Mouse (Mus musculus): ENCODE data around the gene Prrc2a. TPM values are rescaled to one million over a fixed set of nuclear protein-coding genes. Genes with fewer than 3 reads are reported as not detected.
A peak's percentile ranks its signal among the peaks of the same experiment; 100 is the strongest.

Prrc2a gene
- polyA plus RNA-seq, 1 experiment from 2014 or later, result 238 TPM

- no peak within 1 kb of the TSS for H3K4me2 ChIP-seq
- peak; percentile 58 for TF ChIP-seq CTCF (IDR thresholded peaks at IDR 0.05; ENCODE audit: low read depth)
- H3K4me3 ChIP-seq (ENCODE audit: low read depth, low read length), result no peak within 1 kb of the TSS
- ATAC-seq (ENCODE audit: insufficient read depth) (no peak), DNase-seq (peak; percentile 53)
- H3K27ac ChIP-seq (ENCODE audit: low read depth), result no peak within 1 kb of the TSS
- 84% methylated on average over 8 of the region's 8 CpGs for WGBS
- H3K36me3 ChIP-seq (ENCODE audit: insufficient read depth), result peaks cover 52% of the 10 kb centered on the region
- H3K27me3 ChIP-seq (ENCODE audit: insufficient read depth, low read length), result no peaks in the 10 kb centered on the region
- 0 out of 2 replicates have a peak, but pooled peaks cover 3% of the 10 kb centered on the region for H3K4me1 ChIP-seq (ENCODE audit: insufficient read depth)
- H3K9me3 ChIP-seq (ENCODE audit: low read depth, low read length), result no peaks in the 10 kb centered on the region
- no peak within 1 kb of the TSS for H3K9ac ChIP-seq
Measured at GRCm38 (mm10) chr17:35115046-35116019, 49.4 kb downstream of the Prrc2a start, which contains the start of gene Ly6g5b. Gene Ly6g5b, minus strand, starts transcription at chr17:35115428.

- H3K4me2 ChIP-seq, result no peak overlapping the region
- no peaks in the 10 kb centered on the region for H3K27me3 ChIP-seq (ENCODE audit: insufficient read depth, low read length)
- no peak for TF ChIP-seq CTCF (IDR thresholded peaks at IDR 0.05; ENCODE audit: low read depth)
- no peak overlapping the region for H3K9ac ChIP-seq
- H3K36me3 ChIP-seq (ENCODE audit: insufficient read depth), result peaks cover 28% of the 10 kb centered on the region; the same call in 1 of the 2 replicates
- DNase-seq, result peak; percentile 12
- 71% methylated on average over 9 of the region's 9 CpGs for WGBS
- H3K4me3 ChIP-seq (ENCODE audit: low read depth, low read length), result no peak overlapping the region
- no peaks in the 10 kb centered on the region for H3K4me1 ChIP-seq (ENCODE audit: insufficient read depth)
- no peak overlapping the region for H3K27ac ChIP-seq (ENCODE audit: low read depth)
- no peak for ATAC-seq (ENCODE audit: insufficient read depth)
- no peaks in the 10 kb centered on the region for H3K9me3 ChIP-seq (ENCODE audit: low read depth, low read length)
Measured at GRCm38 (mm10) chr17:35111774-35112173, 52.9 kb downstream of the Prrc2a start.

DNA sequence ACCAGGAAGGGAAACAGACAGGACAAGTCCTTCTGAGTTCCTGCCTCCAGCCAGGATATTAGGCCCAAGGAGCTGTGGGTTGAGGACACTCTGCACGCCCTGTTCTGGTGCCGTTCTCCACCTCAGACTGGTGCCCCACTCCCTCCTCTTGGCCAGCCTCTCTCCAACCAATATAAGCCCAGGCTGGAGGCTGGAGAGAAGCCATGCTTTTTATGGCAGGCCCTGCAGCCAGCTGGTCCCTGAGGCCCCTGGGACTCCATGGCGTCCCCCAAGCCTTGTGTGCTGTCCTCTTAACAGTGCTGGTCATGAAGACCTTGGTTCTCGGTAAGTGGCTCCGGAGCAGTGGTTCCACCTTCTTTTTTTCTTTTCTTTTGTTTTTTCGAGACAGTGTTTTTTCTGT, 56.6 kb downstream of the Prrc2a start, which contains the start of gene Ly6g5c:
Ly6g5c (plus strand) TSS at position 183 of the 400 bp plus-strand sequence.
- Histone ChIP-seq H3K9me3 (ENCODE audit: low read depth, low read length) (no peaks in the 10 kb centered on the region), H3K9ac (no peak within 1 kb of the TSS), H3K36me3 (ENCODE audit: insufficient read depth) (peaks cover 10% of the 10 kb centered on the region; the same call in 1 of the 2 replicates), H3K4me3 (ENCODE audit: low read depth, low read length) (no peak within 1 kb of the TSS), H3K4me1 (ENCODE audit: insufficient read depth) (no peaks in the 10 kb centered on the region), H3K27me3 (ENCODE audit: insufficient read depth, low read length) (no peaks in the 10 kb centered on the region), H3K27ac (ENCODE audit: low read depth) (no peak within 1 kb of the TSS), H3K4me2 (no peak within 1 kb of the TSS)
- WGBS, result 84% methylated on average over 6 of the region's 6 CpGs
- ATAC-seq (ENCODE audit: insufficient read depth), result no peak
- no peak for TF ChIP-seq CTCF (IDR thresholded peaks at IDR 0.05; ENCODE audit: low read depth)
- no peak for DNase-seq

GRCm38 (mm10) chr17:35106522-35106921, 58.2 kb downstream of the Prrc2a start:
- WGBS, result 51% methylated on average over 3 of the region's 3 CpGs
- peak; percentile 30 for TF ChIP-seq CTCF (IDR thresholded peaks at IDR 0.05; ENCODE audit: low read depth)
- Histone ChIP-seq H3K27ac (ENCODE audit: low read depth) (no peak overlapping the region), H3K4me2 (no peak overlapping the region), H3K27me3 (ENCODE audit: insufficient read depth, low read length) (no peaks in the 10 kb centered on the region), H3K4me3 (ENCODE audit: low read depth, low read length) (no peak overlapping the region), H3K9ac (no peak overlapping the region; the same call in 1 of the 2 replicates), H3K36me3 (ENCODE audit: insufficient read depth) (peaks cover 26% of the 10 kb centered on the region), H3K9me3 (ENCODE audit: low read depth, low read length) (no peaks in the 10 kb centered on the region), H3K4me1 (ENCODE audit: insufficient read depth) (no peaks in the 10 kb centered on the region)
- no peak for ATAC-seq (ENCODE audit: insufficient read depth)
- peak; percentile 13 for DNase-seq

DNA sequence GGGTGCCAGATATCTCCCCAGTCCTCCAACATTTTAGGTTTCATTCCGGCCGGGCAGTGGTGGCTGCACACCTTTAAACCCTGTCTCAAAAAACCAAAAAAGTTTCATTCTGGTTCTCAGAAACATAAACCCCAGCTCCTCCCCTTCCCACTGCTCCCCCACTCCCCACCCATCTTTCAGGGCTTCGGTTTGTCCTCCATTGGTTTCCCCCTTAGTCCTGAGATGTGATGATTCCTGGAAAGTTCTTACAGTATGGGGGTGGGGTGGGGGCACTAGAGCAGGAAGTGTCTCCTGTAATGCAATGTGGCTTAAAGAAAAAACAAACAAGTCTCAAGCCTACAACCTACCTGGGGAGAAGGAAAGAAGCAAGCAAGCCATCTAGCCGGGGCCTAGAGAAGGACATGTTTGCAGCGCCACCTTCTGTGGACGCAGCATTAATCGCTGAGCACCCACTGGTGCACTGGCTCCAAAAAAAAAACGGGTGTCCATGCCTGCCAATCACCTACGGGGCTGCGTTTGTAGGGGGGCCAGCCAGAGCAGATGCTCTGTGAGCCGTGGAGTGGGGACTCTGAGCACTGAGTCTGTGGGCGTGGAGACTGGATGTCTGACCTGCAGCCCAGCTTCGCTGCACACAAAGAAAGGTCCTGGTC, 58.8 kb downstream of the Prrc2a start:
- WGBS, result 24% methylated on average over 13 of the region's 13 CpGs
- H3K27ac ChIP-seq (ENCODE audit: low read depth), result no peak overlapping the region

DNA sequence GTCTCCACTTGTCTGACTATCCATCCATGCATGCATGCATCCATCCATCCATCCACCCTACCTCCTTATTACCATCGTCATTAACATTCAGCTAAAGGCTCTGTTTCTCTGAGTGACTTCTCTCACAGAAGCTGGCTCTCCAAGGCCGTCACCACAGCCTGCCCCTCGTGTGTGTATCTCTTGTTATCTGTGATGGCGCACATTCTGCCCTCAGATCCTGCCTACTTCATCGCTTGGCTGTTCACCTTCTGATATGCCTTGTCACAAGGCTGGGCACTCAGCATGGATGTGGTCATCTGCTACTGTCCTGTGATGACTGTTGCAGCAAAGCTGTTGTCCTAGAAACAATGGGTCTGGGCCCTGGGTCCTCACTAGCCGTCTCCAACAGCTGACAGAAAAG, 59.9 kb downstream of the Prrc2a start:
- ATAC-seq (ENCODE audit: insufficient read depth), result no peak
- no peak for DNase-seq
- Histone ChIP-seq H3K4me3 (ENCODE audit: low read depth, low read length) (no peak overlapping the region), H3K27me3 (ENCODE audit: insufficient read depth, low read length) (no peaks in the 10 kb centered on the region), H3K9me3 (ENCODE audit: low read depth, low read length) (no peaks in the 10 kb centered on the region), H3K4me2 (no peak overlapping the region), H3K27ac (ENCODE audit: low read depth) (no peak overlapping the region), H3K36me3 (ENCODE audit: insufficient read depth) (peaks cover 44% of the 10 kb centered on the region), H3K9ac (no peak overlapping the region), H3K4me1 (ENCODE audit: insufficient read depth) (no peaks in the 10 kb centered on the region)
- WGBS, result 71% methylated on average over 6 of the region's 6 CpGs
- no peak for TF ChIP-seq CTCF (IDR thresholded peaks at IDR 0.05; ENCODE audit: low read depth)

More for the DNA sequence above, 58.8 kb downstream of the Prrc2a start:
- DNase-seq, result peak; percentile 65
- Histone ChIP-seq H3K27me3 (ENCODE audit: insufficient read depth, low read length) (no peaks in the 10 kb centered on the region), H3K36me3 (ENCODE audit: insufficient read depth) (peaks cover 33% of the 10 kb centered on the region), H3K9ac (peak overlapping the region; percentile 24; the same call in 1 of the 2 replicates), H3K9me3 (ENCODE audit: low read depth, low read length) (no peaks in the 10 kb centered on the region), H3K4me3 (ENCODE audit: low read depth, low read length) (no peak overlapping the region), H3K4me2 (no peak overlapping the region; the same call in 1 of the 2 replicates), H3K4me1 (ENCODE audit: insufficient read depth) (no peaks in the 10 kb centered on the region)
- ATAC-seq (ENCODE audit: insufficient read depth), result 0 out of 2 replicates have a peak, but pooled peaks have one; percentile 32
- TF ChIP-seq CTCF (IDR thresholded peaks at IDR 0.05; ENCODE audit: low read depth), result peak; percentile 69
